Mouse (Mus musculus): ENCODE measurements around the gene Ascc1. TPM values are rescaled to one million over a fixed set of nuclear protein-coding genes. Genes with fewer than 3 reads are reported as not detected.
A peak's percentile ranks its signal among the peaks of the same experiment; 100 is the strongest.

Gene Ascc1
- polyA plus RNA-seq, 1 experiment: 52.9 TPM

- no peaks in the 10 kb centered on the region for H3K27me3 ChIP-seq (ENCODE audit: control insufficient read depth, insufficient read depth, low read length, poor library complexity, severe bottlenecking)
- H3K4me1 ChIP-seq (ENCODE audit: control insufficient read depth, insufficient read depth, low read length): no peaks in the 10 kb centered on the region
- no peak overlapping the region for H3K9ac ChIP-seq (ENCODE audit: low read depth, poor library complexity, severe bottlenecking)
- TF ChIP-seq POLR2A (IDR thresholded peaks at IDR 0.05; ENCODE audit: insufficient read depth, low read length): no peak
- no peak for TF ChIP-seq CTCF (IDR thresholded peaks at IDR 0.05; ENCODE audit: low read depth, low read length)
- no peak for TF ChIP-seq EP300 (IDR thresholded peaks at IDR 0.05; ENCODE audit: insufficient read depth, low read depth, low read length)
- H3K9me3 ChIP-seq (replicated peaks; ENCODE audit: control insufficient read depth, insufficient read depth, low read length, poor library complexity, severe bottlenecking): no peaks in the 10 kb centered on the region
- 0 out of 2 replicates have a peak, but pooled peaks cover 5% of the 10 kb centered on the region for H3K36me3 ChIP-seq (ENCODE audit: control insufficient read depth, insufficient read depth, low read length, poor library complexity, severe bottlenecking)
- no peak overlapping the region for H3K4me3 ChIP-seq (ENCODE audit: low read depth, low read length)
- H3K27ac ChIP-seq (ENCODE audit: insufficient read depth, low read length): no peak overlapping the region
These were observed 50.5 kb downstream of the Ascc1 start for GRCm38 (mm10) chr10:60053073-60053472.

- Histone ChIP-seq H3K36me3 (ENCODE audit: control insufficient read depth, insufficient read depth, low read length, poor library complexity, severe bottlenecking) (no peaks in the 10 kb centered on the region), H3K9me3 (replicated peaks; ENCODE audit: control insufficient read depth, insufficient read depth, low read length, poor library complexity, severe bottlenecking) (no peaks in the 10 kb centered on the region), H3K27me3 (ENCODE audit: control insufficient read depth, insufficient read depth, low read length, poor library complexity, severe bottlenecking) (no peaks in the 10 kb centered on the region), H3K9ac (ENCODE audit: low read depth, poor library complexity, severe bottlenecking) (no peak overlapping the region), H3K27ac (ENCODE audit: insufficient read depth, low read length) (no peak overlapping the region), H3K4me3 (ENCODE audit: low read depth, low read length) (no peak overlapping the region), H3K4me1 (ENCODE audit: control insufficient read depth, insufficient read depth, low read length) (no peaks in the 10 kb centered on the region)
- TF ChIP-seq EP300 (IDR thresholded peaks at IDR 0.05; ENCODE audit: insufficient read depth, low read depth, low read length): no peak
These were observed 59.6 kb downstream of the Ascc1 start for GRCm38 (mm10) chr10:60062173-60062572.

- Histone ChIP-seq H3K4me1 (ENCODE audit: control insufficient read depth, insufficient read depth, low read length) (no peaks in the 10 kb centered on the region), H3K9me3 (replicated peaks; ENCODE audit: control insufficient read depth, insufficient read depth, low read length, poor library complexity, severe bottlenecking) (no peaks in the 10 kb centered on the region), H3K36me3 (ENCODE audit: control insufficient read depth, insufficient read depth, low read length, poor library complexity, severe bottlenecking) (no peaks in the 10 kb centered on the region), H3K4me3 (ENCODE audit: low read depth, low read length) (no peak overlapping the region), H3K27ac (ENCODE audit: insufficient read depth, low read length) (no peak overlapping the region), H3K27me3 (ENCODE audit: control insufficient read depth, insufficient read depth, low read length, poor library complexity, severe bottlenecking) (no peaks in the 10 kb centered on the region), H3K9ac (ENCODE audit: low read depth, poor library complexity, severe bottlenecking) (no peak overlapping the region)
- no peak for TF ChIP-seq POLR2A (IDR thresholded peaks at IDR 0.05; ENCODE audit: insufficient read depth, low read length)
- TF ChIP-seq EP300 (IDR thresholded peaks at IDR 0.05; ENCODE audit: insufficient read depth, low read depth, low read length): no peak
- TF ChIP-seq CTCF (IDR thresholded peaks at IDR 0.05; ENCODE audit: low read depth, low read length): no peak
These were observed 60.3 kb downstream of the Ascc1 start for GRCm38 (mm10) chr10:60062931-60063330.

GRCm38 (mm10) chr10:60066524-60066923 lies 63.9 kb downstream of the Ascc1 start:
- Histone ChIP-seq H3K27ac (ENCODE audit: insufficient read depth, low read length) (no peak overlapping the region), H3K9me3 (replicated peaks; ENCODE audit: control insufficient read depth, insufficient read depth, low read length, poor library complexity, severe bottlenecking) (no peaks in the 10 kb centered on the region), H3K4me1 (ENCODE audit: control insufficient read depth, insufficient read depth, low read length) (no peaks in the 10 kb centered on the region), H3K9ac (ENCODE audit: low read depth, poor library complexity, severe bottlenecking) (no peak overlapping the region), H3K27me3 (ENCODE audit: control insufficient read depth, insufficient read depth, low read length, poor library complexity, severe bottlenecking) (no peaks in the 10 kb centered on the region), H3K36me3 (ENCODE audit: control insufficient read depth, insufficient read depth, low read length, poor library complexity, severe bottlenecking) (no peaks in the 10 kb centered on the region), H3K4me3 (ENCODE audit: low read depth, low read length) (no peak overlapping the region)
- TF ChIP-seq POLR2A (IDR thresholded peaks at IDR 0.05; ENCODE audit: insufficient read depth, low read length) (no peak), CTCF (IDR thresholded peaks at IDR 0.05; ENCODE audit: low read depth, low read length) (peak; percentile 72)

- no peaks in the 10 kb centered on the region for H3K36me3 ChIP-seq (ENCODE audit: control insufficient read depth, insufficient read depth, low read length, poor library complexity, severe bottlenecking)
- H3K27me3 ChIP-seq (ENCODE audit: control insufficient read depth, insufficient read depth, low read length, poor library complexity, severe bottlenecking): no peaks in the 10 kb centered on the region
- H3K9ac ChIP-seq (ENCODE audit: low read depth, poor library complexity, severe bottlenecking): no peak overlapping the region
- H3K4me3 ChIP-seq (ENCODE audit: low read depth, low read length): no peak overlapping the region
- H3K4me1 ChIP-seq (ENCODE audit: control insufficient read depth, insufficient read depth, low read length): peaks cover 2% of the 10 kb centered on the region
- no peak overlapping the region for H3K27ac ChIP-seq (ENCODE audit: insufficient read depth, low read length)
- TF ChIP-seq POLR2A (IDR thresholded peaks at IDR 0.05; ENCODE audit: insufficient read depth, low read length) (no peak), CTCF (IDR thresholded peaks at IDR 0.05; ENCODE audit: low read depth, low read length) (no peak), EP300 (IDR thresholded peaks at IDR 0.05; ENCODE audit: insufficient read depth, low read depth, low read length) (no peak)
- H3K9me3 ChIP-seq (replicated peaks; ENCODE audit: control insufficient read depth, insufficient read depth, low read length, poor library complexity, severe bottlenecking): no peaks in the 10 kb centered on the region
These were observed 72.6 kb downstream of the Ascc1 start for GRCm38 (mm10) chr10:60075159-60075558.

GRCm38 (mm10) chr10:60077226-60077625 lies 74.6 kb downstream of the Ascc1 start:
- no peak overlapping the region for H3K4me3 ChIP-seq (ENCODE audit: low read depth, low read length)
- H3K9ac ChIP-seq (ENCODE audit: low read depth, poor library complexity, severe bottlenecking): no peak overlapping the region
- TF ChIP-seq CTCF (IDR thresholded peaks at IDR 0.05; ENCODE audit: low read depth, low read length): no peak
- no peak for TF ChIP-seq EP300 (IDR thresholded peaks at IDR 0.05; ENCODE audit: insufficient read depth, low read depth, low read length)
- no peak for TF ChIP-seq POLR2A (IDR thresholded peaks at IDR 0.05; ENCODE audit: insufficient read depth, low read length)
- H3K9me3 ChIP-seq (replicated peaks; ENCODE audit: control insufficient read depth, insufficient read depth, low read length, poor library complexity, severe bottlenecking): no peaks in the 10 kb centered on the region
- no peaks in the 10 kb centered on the region for H3K36me3 ChIP-seq (ENCODE audit: control insufficient read depth, insufficient read depth, low read length, poor library complexity, severe bottlenecking)
- no peak overlapping the region for H3K27ac ChIP-seq (ENCODE audit: insufficient read depth, low read length)
- H3K4me1 ChIP-seq (ENCODE audit: control insufficient read depth, insufficient read depth, low read length): peaks cover 5% of the 10 kb centered on the region
- H3K27me3 ChIP-seq (ENCODE audit: control insufficient read depth, insufficient read depth, low read length, poor library complexity, severe bottlenecking): no peaks in the 10 kb centered on the region
